In the genomic region with DNA sequence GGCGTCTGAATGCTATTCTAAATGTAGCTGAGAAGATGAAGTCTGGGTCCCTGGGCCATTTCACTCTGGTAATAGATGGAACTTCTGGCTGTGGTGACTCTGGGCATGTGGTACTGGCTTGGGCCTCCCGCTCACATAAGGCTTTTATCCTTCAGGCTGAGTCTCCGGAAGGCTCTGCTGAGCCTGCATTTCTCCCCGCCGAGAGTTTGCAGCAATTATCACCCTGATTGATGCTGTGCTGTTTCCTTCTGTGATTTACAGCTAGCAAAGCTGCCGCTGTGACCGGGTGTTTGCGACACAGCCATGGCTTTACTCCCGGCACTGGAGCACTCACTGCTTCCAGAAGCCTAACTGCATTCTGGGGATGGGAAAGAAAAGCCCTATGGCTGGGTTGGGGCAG, we compare ENCODE assay signal across 12 mouse cellular contexts.
DNase-seq lines count a peak whose midpoint lies in the region; ATAC-seq and TF ChIP-seq lines count a peak whose summit lies in the region.
"Had no signal": no experiment of that assay in that cellular context is flagged by ENCODE, and none has a peak within 500 bp of the region (broad histone marks: within the 10 kb centered on the region; RNA-seq: fewer than 3 reads in every experiment).

No protein-coding gene starts in this region.

- no peak overlapping the region for H3K4me3 ChIP-seq in kidney, adult 2 months (ENCODE audit: insufficient read depth, low read depth, low read length)
- no peak overlapping the region for H3K4me3 ChIP-seq in limb, embryonic 12.5 days (replicated peaks)
- H3K4me3 ChIP-seq: limb, embryonic 15.5 days had no signal

- H3K4me1 ChIP-seq in kidney, adult 2 months (ENCODE audit: control insufficient read depth, insufficient read depth, low read length): no peaks in the 10 kb centered on the region
- H3K4me1 ChIP-seq in limb, embryonic 12.5 days (replicated peaks): peaks cover 10% of the 10 kb centered on the region
- H3K4me1 ChIP-seq: limb, embryonic 15.5 days had no signal

- no peak overlapping the region for H3K9ac ChIP-seq in limb, embryonic 12.5 days (replicated peaks)
- H3K9ac ChIP-seq: limb, embryonic 15.5 days had no signal

- no peak for ATAC-seq in limb, embryonic 12.5 days (ENCODE audit: insufficient number of reproducible peaks, insufficient read depth, low FRiP score, low TSS enrichment, low read depth)
- ATAC-seq in inflammation-experienced regulatory T-cells, adult 6 months: no peak

- TF ChIP-seq CTCF in kidney, adult 2 months (conservative IDR thresholded peaks at IDR 0.05; ENCODE audit: insufficient read depth, insufficient read length, low read depth, low read length): no peak

- no peaks in the 10 kb centered on the region for H3K9me3 ChIP-seq in limb, embryonic 12.5 days
- H3K9me3 ChIP-seq: limb, embryonic 15.5 days had no signal

- WGBS in kidney, adult 2 months: 14% methylated on average over 9 of the region's 9 CpGs
- WGBS in limb, embryonic 12.5 days: 5% methylated on average over 9 of the region's 9 CpGs

- no peaks in the 10 kb centered on the region for H3K36me3 ChIP-seq in kidney, adult 2 months (ENCODE audit: control insufficient read depth, insufficient read depth, low read length)
- no peaks in the 10 kb centered on the region for H3K36me3 ChIP-seq in limb, embryonic 12.5 days
- H3K36me3 ChIP-seq: G1E; limb, embryonic 15.5 days had no signal

- no peak overlapping the region for H3K4me2 ChIP-seq in limb, embryonic 12.5 days
- H3K4me2 ChIP-seq: limb, embryonic 15.5 days had no signal

- no peak overlapping the region for H3K27ac ChIP-seq in kidney, adult 2 months (ENCODE audit: insufficient read depth, low read depth, low read length)
- 0 out of 2 replicates have a peak overlapping the region, but pooled peaks have one; percentile 14 for H3K27ac ChIP-seq in limb, embryonic 12.5 days
- H3K27ac ChIP-seq: limb, embryonic 15.5 days had no signal

- TF ChIP-seq POLR2A in kidney, adult 2 months (IDR thresholded peaks at IDR 0.05; ENCODE audit: low read depth, low read length): no peak

- DNase-seq in adrenal gland, adult 2 months: peak; percentile 23
- no peak for DNase-seq in adrenal gland, postnatal 36 days
- DNase-seq in layer of hippocampus, adult 9-11 months: peak; percentile 11
- DNase-seq in layer of hippocampus, adult 9-10 months (ENCODE audit: low spot score): no peak
- DNase-seq in kidney, adult 2 months: peak; percentile 60
- DNase-seq in lung, postnatal 10 days: no peak
- DNase-seq: heart, postnatal 10 days; lung, postnatal 14 days had no signal

- H3K27me3 ChIP-seq in kidney, adult 2 months (replicated peaks; ENCODE audit: control insufficient read depth, insufficient read depth, low read length): no peaks in the 10 kb centered on the region
- peaks cover 32% of the 10 kb centered on the region for H3K27me3 ChIP-seq in limb, embryonic 12.5 days

Comparison
In these comparisons a context has a peak if more than half of its experiments do, and no peak if none do; other contexts are left out.
1. DNase-seq: peak in adrenal gland, adult 2 months (single experiment), layer of hippocampus, adult 9-11 months (single experiment) and kidney, adult 2 months (single experiment); none in adrenal gland, postnatal 36 days (0 of 2), layer of hippocampus, adult 9-10 months (single experiment) and lung, postnatal 10 days (single experiment).